Mouse (Mus musculus): Measurements from ENCODE around the gene Lmntd1. TPM values are rescaled to one million over a fixed set of nuclear protein-coding genes. Genes with fewer than 3 reads are reported as not detected.

Gene Lmntd1
- polyA plus RNA-seq (2015; fragmentation: Nextera tagmentation; extraction: Ambion mirVana) = 0.50 TPM in 2 replicates

DNA sequence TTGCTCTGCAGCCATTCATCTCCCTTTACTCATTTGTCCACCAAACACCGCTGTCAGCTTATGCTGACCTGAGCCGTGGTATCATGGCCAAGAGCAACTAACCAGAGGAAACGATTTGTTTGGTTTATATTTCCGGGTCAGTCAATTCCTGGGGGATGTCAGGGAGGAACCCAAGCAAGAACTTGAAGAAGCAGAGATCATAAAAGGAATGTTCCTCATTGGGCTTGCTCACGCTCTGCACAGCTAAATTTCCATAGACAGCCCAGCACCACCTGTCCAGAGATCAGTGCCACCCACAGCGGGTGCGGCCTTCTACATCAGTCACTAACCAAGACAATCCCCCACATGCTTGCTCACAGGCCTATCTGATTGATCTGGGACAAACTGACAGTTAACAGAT is at the start of gene Lmntd1:
TSS of gene Lmntd1 (minus strand) at position 101 of the 400 bp plus-strand sequence.
- no peak within 1 kb of the TSS for H3K9ac ChIP-seq
- H3K9me3 ChIP-seq = no peaks in the 10 kb centered on the region
- no peak within 1 kb of the TSS for H3K4me2 ChIP-seq (replicated peaks)
- H3K36me3 ChIP-seq = no peaks in the 10 kb centered on the region
- no peak for ATAC-seq (ENCODE audit: low FRiP score, low read depth)
- WGBS = 81% methylated on average over 7 of the region's 7 CpGs
- H3K4me1 ChIP-seq = peaks cover 8% of the 10 kb centered on the region; the same call in 1 of the 2 replicates
- H3K27ac ChIP-seq = no peak within 1 kb of the TSS
- no peak within 1 kb of the TSS for H3K4me3 ChIP-seq
- H3K27me3 ChIP-seq = no peaks in the 10 kb centered on the region

DNA sequence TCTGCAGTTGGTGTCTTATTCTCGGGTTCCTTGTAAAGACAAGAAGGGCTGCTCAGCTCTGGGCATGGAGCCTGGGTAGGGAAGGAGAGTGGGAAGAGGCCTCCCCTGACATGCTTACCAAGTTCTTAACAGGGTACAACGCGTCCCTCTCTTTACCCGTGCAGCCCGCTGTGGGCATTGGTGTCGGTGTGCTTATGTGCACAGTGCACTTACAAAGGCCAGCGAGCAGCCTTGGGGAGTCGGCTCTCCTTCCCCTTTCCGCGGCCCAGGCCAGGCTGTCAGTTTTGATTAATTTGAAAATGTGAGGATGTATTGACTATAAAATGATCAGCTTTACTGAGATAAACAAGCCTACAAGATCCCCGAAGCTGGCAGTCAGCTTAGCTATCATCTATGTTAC is 46.8 kb upstream of the Lmntd1 start:
- H3K9ac ChIP-seq = no peak overlapping the region
- no peak overlapping the region for H3K27ac ChIP-seq
- WGBS = 80% methylated on average over 11 of the region's 11 CpGs
- no peak for ATAC-seq (ENCODE audit: low FRiP score, low read depth)
- H3K9me3 ChIP-seq = peaks cover 8% of the 10 kb centered on the region; the same call in 1 of the 2 replicates
- H3K4me1 ChIP-seq = 0 out of 2 replicates have a peak, but pooled peaks cover 6% of the 10 kb centered on the region
- no peaks in the 10 kb centered on the region for H3K36me3 ChIP-seq
- no peak overlapping the region for H3K4me2 ChIP-seq (replicated peaks)
- no peak overlapping the region for H3K4me3 ChIP-seq
- H3K27me3 ChIP-seq = no peaks in the 10 kb centered on the region

DNA sequence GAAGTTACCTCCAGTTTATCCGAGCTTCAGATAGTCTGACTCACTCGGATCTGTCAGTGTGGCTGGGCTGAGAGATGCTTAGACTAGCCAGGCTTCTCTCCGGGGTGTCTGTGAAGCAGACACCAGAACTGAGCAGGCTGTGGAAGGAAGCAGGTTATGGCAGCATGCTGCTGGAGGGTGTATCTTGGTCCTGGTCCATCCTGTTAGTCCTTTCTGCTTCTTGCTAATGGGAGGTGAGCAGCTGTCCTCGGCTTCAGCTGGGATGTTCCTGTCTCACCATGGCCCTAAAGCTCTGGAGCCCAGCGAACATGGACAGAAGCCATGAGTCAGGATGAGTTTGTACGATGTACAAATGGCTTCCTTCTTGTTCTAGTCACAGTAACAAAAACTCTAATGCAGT is 45.0 kb upstream of the Lmntd1 start:
- ATAC-seq (ENCODE audit: low FRiP score, low read depth) = no peak
- Histone ChIP-seq H3K9me3 (peaks cover 14% of the 10 kb centered on the region; the same call in 1 of the 2 replicates), H3K27ac (no peak overlapping the region), H3K4me1 (0 out of 2 replicates have a peak, but pooled peaks cover 4% of the 10 kb centered on the region), H3K4me2 (replicated peaks) (no peak overlapping the region), H3K9ac (no peak overlapping the region), H3K36me3 (no peaks in the 10 kb centered on the region), H3K27me3 (no peaks in the 10 kb centered on the region), H3K4me3 (no peak overlapping the region)
- 70% methylated on average over 6 of the region's 6 CpGs for WGBS

DNA sequence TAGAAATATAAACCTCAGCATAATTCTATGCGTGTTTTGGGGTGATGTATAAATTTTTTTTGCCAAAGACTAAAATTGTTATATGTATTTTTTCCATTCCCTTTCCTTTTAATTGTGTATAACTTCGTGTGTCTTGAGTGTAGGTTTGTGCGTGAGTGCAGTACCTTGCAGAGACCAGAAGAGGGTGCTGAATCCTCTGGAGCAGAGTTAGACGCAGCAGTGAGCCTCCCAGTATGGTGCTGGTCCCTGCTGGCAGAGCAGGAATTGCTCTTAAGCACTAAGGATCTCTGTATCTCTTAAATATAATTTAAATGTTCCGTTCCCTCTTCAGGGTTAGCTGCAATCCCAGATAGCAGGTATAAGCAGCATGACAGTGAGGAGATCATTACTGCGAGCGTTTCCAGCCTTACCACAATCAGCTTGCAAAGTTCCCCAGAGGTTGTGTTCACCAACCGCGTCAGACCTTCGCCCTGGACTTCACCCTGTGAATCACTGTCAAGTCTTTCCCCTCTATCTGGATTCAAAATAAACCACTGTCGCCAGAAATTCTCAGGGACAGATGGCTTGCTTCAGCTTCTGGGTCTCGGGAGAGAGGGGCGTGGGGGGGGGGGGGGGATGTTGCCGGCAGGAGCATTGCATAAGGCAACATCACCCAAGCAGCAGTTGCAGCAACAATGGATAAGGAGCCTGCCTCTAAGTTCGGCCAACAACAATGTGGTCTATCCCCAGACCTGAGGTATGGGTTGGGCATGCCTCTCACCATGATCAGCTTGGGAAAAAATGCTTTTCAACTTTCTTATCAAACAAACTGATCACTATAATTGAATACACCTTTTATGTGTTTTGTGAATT is 42.8 kb upstream of the Lmntd1 start:
- Histone ChIP-seq H3K9me3 (peaks cover 14% of the 10 kb centered on the region; the same call in 1 of the 2 replicates), H3K27me3 (no peaks in the 10 kb centered on the region), H3K4me1 (no peaks in the 10 kb centered on the region), H3K4me3 (no peak overlapping the region), H3K27ac (no peak overlapping the region), H3K9ac (no peak overlapping the region), H3K36me3 (no peaks in the 10 kb centered on the region), H3K4me2 (replicated peaks) (no peak overlapping the region)
- ATAC-seq (ENCODE audit: low FRiP score, low read depth) = no peak
- WGBS = 88% methylated on average over 15 of the region's 15 CpGs

- Histone ChIP-seq H3K4me1 (no peaks in the 10 kb centered on the region), H3K27me3 (no peaks in the 10 kb centered on the region), H3K4me2 (replicated peaks) (no peak overlapping the region), H3K9me3 (peaks cover 14% of the 10 kb centered on the region; the same call in 1 of the 2 replicates), H3K36me3 (no peaks in the 10 kb centered on the region), H3K9ac (no peak overlapping the region), H3K4me3 (no peak overlapping the region), H3K27ac (no peak overlapping the region)
- ATAC-seq (ENCODE audit: low FRiP score, low read depth) = no peak
- 82% methylated on average over 1 of the region's 1 CpGs for WGBS
Observed at GRCm38 (mm10) chr6:145655678-145656077, 41.6 kb upstream of the Lmntd1 start.

DNA sequence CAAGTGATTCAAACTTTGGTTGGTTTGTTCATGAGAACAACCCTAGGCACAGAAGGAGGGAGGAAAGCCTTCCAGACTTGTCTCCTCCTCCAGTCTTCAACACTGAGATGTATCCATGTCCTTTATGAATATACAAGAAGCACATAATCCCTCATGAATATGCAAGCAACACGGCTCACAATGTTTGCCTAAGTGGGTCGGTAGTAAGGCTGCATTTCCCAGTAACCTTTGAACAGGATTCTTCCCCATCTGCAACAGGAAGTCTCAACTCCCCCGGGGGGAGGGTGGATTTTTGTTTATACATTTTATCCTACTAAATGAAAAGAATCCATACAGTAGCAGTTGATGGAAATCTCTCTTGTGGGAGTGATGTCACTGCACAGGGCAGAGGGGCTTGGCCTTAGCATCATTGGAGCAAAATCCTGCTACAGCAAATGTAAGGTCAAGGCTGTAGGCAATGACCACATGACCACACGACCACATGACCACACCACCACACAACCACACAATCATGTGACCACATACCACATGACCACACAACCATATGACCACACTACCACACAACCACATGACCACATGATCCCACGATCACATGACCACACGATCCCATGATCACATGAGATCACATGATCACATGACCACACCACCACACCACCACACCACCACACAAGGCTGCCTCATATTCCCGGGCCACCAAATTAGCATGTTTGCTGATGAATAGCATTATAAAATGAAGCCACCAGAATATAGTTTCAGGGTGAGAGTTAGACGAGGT is 40.1 kb upstream of the Lmntd1 start:
- WGBS = 85% methylated on average over 8 of the region's 8 CpGs
- Histone ChIP-seq H3K9me3 (peaks cover 14% of the 10 kb centered on the region; the same call in 1 of the 2 replicates), H3K4me1 (no peaks in the 10 kb centered on the region), H3K4me3 (no peak overlapping the region), H3K27ac (no peak overlapping the region), H3K27me3 (no peaks in the 10 kb centered on the region), H3K9ac (no peak overlapping the region), H3K36me3 (no peaks in the 10 kb centered on the region), H3K4me2 (replicated peaks) (no peak overlapping the region)
- ATAC-seq (ENCODE audit: low FRiP score, low read depth) = no peak

GRCm38 (mm10) chr6:145653626-145654025 is 39.5 kb upstream of the Lmntd1 start:
- H3K27me3 ChIP-seq = no peaks in the 10 kb centered on the region
- no peak overlapping the region for H3K27ac ChIP-seq
- no peak overlapping the region for H3K4me2 ChIP-seq (replicated peaks)
- no peaks in the 10 kb centered on the region for H3K4me1 ChIP-seq
- no peaks in the 10 kb centered on the region for H3K36me3 ChIP-seq
- peaks cover 14% of the 10 kb centered on the region; the same call in 1 of the 2 replicates for H3K9me3 ChIP-seq
- WGBS = 84% methylated on average over 5 of the region's 5 CpGs
- H3K4me3 ChIP-seq = no peak overlapping the region
- no peak overlapping the region for H3K9ac ChIP-seq
- ATAC-seq (ENCODE audit: low FRiP score, low read depth) = no peak

DNA sequence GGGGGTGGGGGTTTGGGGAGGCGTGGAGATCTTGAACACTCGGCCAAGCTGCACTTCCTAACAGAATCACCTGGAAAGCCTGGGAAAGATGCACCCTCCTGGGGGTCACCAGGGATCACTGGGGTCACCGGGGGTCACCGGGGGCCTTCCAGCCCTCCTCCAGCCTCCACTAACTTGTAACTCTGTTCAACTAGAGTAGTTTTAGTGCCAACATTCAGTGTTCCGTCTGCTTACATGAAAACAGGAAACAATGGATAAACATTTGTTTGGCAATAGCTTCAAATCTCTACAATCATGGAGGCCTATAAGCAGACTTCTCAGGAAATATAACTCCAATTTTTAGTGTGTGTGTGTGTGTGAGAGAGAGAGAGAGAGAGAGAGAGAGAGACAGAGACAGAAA is 38.9 kb upstream of the Lmntd1 start:
- H3K4me3 ChIP-seq = no peak overlapping the region
- no peak overlapping the region for H3K4me2 ChIP-seq (replicated peaks)
- H3K9ac ChIP-seq = no peak overlapping the region
- no peaks in the 10 kb centered on the region for H3K27me3 ChIP-seq
- no peaks in the 10 kb centered on the region for H3K4me1 ChIP-seq
- ATAC-seq (ENCODE audit: low FRiP score, low read depth) = no peak
- WGBS = 84% methylated on average over 5 of the region's 5 CpGs
- peaks cover 14% of the 10 kb centered on the region; the same call in 1 of the 2 replicates for H3K9me3 ChIP-seq
- no peak overlapping the region for H3K27ac ChIP-seq
- H3K36me3 ChIP-seq = no peaks in the 10 kb centered on the region

- no peak for ATAC-seq (ENCODE audit: low FRiP score, low read depth)
- Histone ChIP-seq H3K9me3 (peaks cover 13% of the 10 kb centered on the region; the same call in 1 of the 2 replicates), H3K4me3 (no peak overlapping the region), H3K4me1 (no peaks in the 10 kb centered on the region), H3K27ac (no peak overlapping the region), H3K9ac (no peak overlapping the region), H3K4me2 (replicated peaks) (no peak overlapping the region), H3K27me3 (no peaks in the 10 kb centered on the region), H3K36me3 (no peaks in the 10 kb centered on the region)
- WGBS = 84% methylated on average over 2 of the region's 2 CpGs
Observed at GRCm38 (mm10) chr6:145651976-145652375, 37.9 kb upstream of the Lmntd1 start.

GRCm38 (mm10) chr6:145640971-145641506 is 26.9 kb upstream of the Lmntd1 start:
- Histone ChIP-seq H3K36me3 (no peaks in the 10 kb centered on the region), H3K4me3 (no peak overlapping the region), H3K4me1 (peaks cover 14% of the 10 kb centered on the region), H3K9ac (no peak overlapping the region), H3K27me3 (no peaks in the 10 kb centered on the region), H3K4me2 (replicated peaks) (no peak overlapping the region), H3K27ac (no peak overlapping the region), H3K9me3 (peaks cover 13% of the 10 kb centered on the region)
- peak; percentile 89 for ATAC-seq (ENCODE audit: low FRiP score, low read depth)
- WGBS = 34% methylated on average over 4 of the region's 4 CpGs

DNA sequence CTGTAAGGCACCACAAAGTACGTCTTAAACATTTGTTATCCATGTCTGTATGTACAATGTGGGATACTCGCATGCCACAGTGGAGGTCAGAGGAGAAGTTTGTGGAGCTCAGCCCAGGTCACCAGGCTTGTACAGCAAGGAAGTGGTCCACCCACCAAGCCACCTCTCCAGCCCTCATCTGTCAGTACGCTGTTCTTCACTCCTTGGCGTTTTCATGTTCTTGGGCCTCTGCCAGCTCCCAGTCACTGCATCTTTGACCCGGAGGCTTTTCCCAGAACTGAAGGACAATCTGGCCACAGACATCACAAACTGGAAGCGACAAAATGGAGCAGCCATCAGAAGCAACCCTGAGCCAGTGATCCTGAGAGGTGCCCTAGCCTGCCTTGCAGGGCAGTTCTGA is 24.1 kb upstream of the Lmntd1 start:
- WGBS = 71% methylated on average over 6 of the region's 6 CpGs
- Histone ChIP-seq H3K27ac (no peak overlapping the region), H3K36me3 (no peaks in the 10 kb centered on the region), H3K9ac (no peak overlapping the region), H3K27me3 (no peaks in the 10 kb centered on the region), H3K9me3 (peaks cover 13% of the 10 kb centered on the region), H3K4me1 (peaks cover 14% of the 10 kb centered on the region), H3K4me2 (replicated peaks) (no peak overlapping the region), H3K4me3 (no peak overlapping the region)
- no peak for ATAC-seq (ENCODE audit: low FRiP score, low read depth)

GRCm38 (mm10) chr6:145636682-145637081 is 22.6 kb upstream of the Lmntd1 start:
- no peak overlapping the region for H3K27ac ChIP-seq
- no peak overlapping the region for H3K4me2 ChIP-seq (replicated peaks)
- peaks cover 13% of the 10 kb centered on the region for H3K9me3 ChIP-seq
- peaks cover 12% of the 10 kb centered on the region for H3K4me1 ChIP-seq
- H3K36me3 ChIP-seq = no peaks in the 10 kb centered on the region
- no peaks in the 10 kb centered on the region for H3K27me3 ChIP-seq
- no peak overlapping the region for H3K4me3 ChIP-seq
- H3K9ac ChIP-seq = no peak overlapping the region
- no peak for ATAC-seq (ENCODE audit: low FRiP score, low read depth)
- WGBS = 69% methylated on average over 4 of the region's 4 CpGs
